Mouse (Mus musculus) left cerebral cortex, adult 18-20 months (tissue): ENCODE results near the gene Dpm3. TPM values are rescaled to one million over a fixed set of nuclear protein-coding genes. Genes with fewer than 3 reads are reported as not detected.
A peak's percentile ranks its signal among the peaks of the same experiment; 100 is the strongest.
"Not testable (repeated sequence)": the region's sequence is repeated elsewhere in the genome, so short reads cannot be mapped to it uniquely, and the experiment has no call there.

Experiments used
- DNase-seq, 2 experiments: peaks; one replicate each; pipeline ENCODE4 v3.0.0; 2021 to 2022; ENCODE audit warnings: low spot score in 2 of 2, mixed read lengths in 1 of 2
- long read RNA-seq, 2 experiments: library from polyadenylated mRNA; stranded (forward); transcript quantifications; one replicate each; pipeline ENCODE4 v2.0.0; 2021
- total RNA-seq, 2 experiments: library from RNA; stranded (reverse); gene quantifications; 2 replicates each; pipeline ENCODE4 v1.2.3; 2021

Dpm3 gene
- 10 to 100 TPM; 56.5 to 56.6 TPM for total RNA-seq
- long read RNA-seq, experiment 1, transcript Dpm3-201 (2 exons, 404 nt) = major isoform, 10 of 14 reads
- long read RNA-seq, experiment 1, partial matches to known transcripts = 0 of 14 reads
- long read RNA-seq, experiment 1, other reads (novel, unspliced or antisense) = 1 of 14 reads
- long read RNA-seq, experiment 2, transcript Dpm3-201 (2 exons, 404 nt) = major isoform, 11 of 13 reads
- long read RNA-seq, experiment 2, partial matches to known transcripts = 0 of 13 reads
- long read RNA-seq, experiment 2, other reads (novel, unspliced or antisense) = 2 of 13 reads

GRCm38 (mm10) chr3:89259076-89259475 lies at the start of gene Dpm3:
Gene Dpm3, plus strand, starts transcription at chr3:89259358.
- no peak for DNase-seq

- DNase-seq = no peak
Observed at GRCm38 (mm10) chr3:89209731-89210130, 49.4 kb upstream of the Dpm3 start.

GRCm38 (mm10) chr3:89210162-89210561 lies 49.0 kb upstream of the Dpm3 start:
- DNase-seq = no peak

- no peak for DNase-seq
Observed at GRCm38 (mm10) chr3:89210731-89211130, 48.4 kb upstream of the Dpm3 start.

GRCm38 (mm10) chr3:89213803-89214530 lies 45.2 kb upstream of the Dpm3 start:
- peak; percentile 92 to 93 for DNase-seq

GRCm38 (mm10) chr3:89214681-89215411 lies 44.3 kb upstream of the Dpm3 start, which contains the start of gene Thbs3:
Gene Thbs3, plus strand, starts transcription at chr3:89215180.
- no peak for DNase-seq

GRCm38 (mm10) chr3:89215853-89216252 lies 43.3 kb upstream of the Dpm3 start:
- DNase-seq = peak; percentile 89 to 90

- not testable (repeated sequence) for DNase-seq
Observed at GRCm38 (mm10) chr3:89216407-89216806, 42.8 kb upstream of the Dpm3 start.

GRCm38 (mm10) chr3:89218271-89218670 lies 40.9 kb upstream of the Dpm3 start:
- DNase-seq = no peak

- no peak for DNase-seq
Observed at GRCm38 (mm10) chr3:89219546-89219945, 39.6 kb upstream of the Dpm3 start.

GRCm38 (mm10) chr3:89221167-89221566 lies 38.0 kb upstream of the Dpm3 start:
- DNase-seq = no peak

GRCm38 (mm10) chr3:89224796-89225195 lies 34.4 kb upstream of the Dpm3 start:
- DNase-seq = no peak

- DNase-seq = no peak
Observed at GRCm38 (mm10) chr3:89225321-89225815, 33.8 kb upstream of the Dpm3 start.

- DNase-seq = no peak
Observed at GRCm38 (mm10) chr3:89225918-89226317, 33.2 kb upstream of the Dpm3 start.

GRCm38 (mm10) chr3:89226361-89226760 lies 32.8 kb upstream of the Dpm3 start:
- no peak for DNase-seq

- DNase-seq = no peak
Observed at GRCm38 (mm10) chr3:89226900-89227299, 32.3 kb upstream of the Dpm3 start, which contains the start of gene Mtx1. Gene Mtx1, minus strand, starts transcription at chr3:89227088.

- DNase-seq = peak; percentile 86 to 93
Observed at GRCm38 (mm10) chr3:89227307-89228179, 31.6 kb upstream of the Dpm3 start.

GRCm38 (mm10) chr3:89228180-89228549 lies 31.0 kb upstream of the Dpm3 start:
- DNase-seq = peak; percentile 85 to 87

GRCm38 (mm10) chr3:89228836-89229235 lies 30.3 kb upstream of the Dpm3 start, which contains the start of gene Muc1:
Gene Muc1, plus strand, starts transcription at chr3:89229057.
- DNase-seq = no peak

- DNase-seq = no peak
Observed at GRCm38 (mm10) chr3:89229276-89229675, 29.9 kb upstream of the Dpm3 start.

- no peak for DNase-seq
Observed at GRCm38 (mm10) chr3:89230561-89230960, 28.6 kb upstream of the Dpm3 start.
